Mouse (Mus musculus) small intestine, adult 2 months (tissue): ENCODE results near the gene Kat7. TPM values are rescaled to one million over a fixed set of nuclear protein-coding genes. Genes with fewer than 3 reads are reported as not detected.

Experiments
- H3K27ac ChIP-seq: fragments of 200-500 bp; 2 replicates; pipeline ENCODE4 v1.5.1; 2012; ENCODE audit warnings: low read depth, low read length, control low read depth, inconsistent platforms; ENCODE audit not compliant: insufficient read depth
- H3K27me3 ChIP-seq: fragments of 200-500 bp; 2 replicates; pipeline ENCODE4 v1.6.1; 2012; ENCODE audit warnings: mild to moderate bottlenecking, moderate library complexity, low read length, inconsistent platforms; ENCODE audit not compliant: control insufficient read depth, insufficient read depth
- H3K36me3 ChIP-seq: fragments of 200-500 bp; 2 replicates; pipeline ENCODE4 v1.6.1; 2012; ENCODE audit warnings: mild to moderate bottlenecking, low read length, control low read depth, inconsistent platforms; ENCODE audit not compliant: control insufficient read depth, insufficient read depth
- H3K4me1 ChIP-seq: fragments of 200-500 bp; 2 replicates; pipeline ENCODE4 v1.6.1; 2012; ENCODE audit warnings: low read length, inconsistent platforms, mixed read lengths; ENCODE audit not compliant: control insufficient read depth, insufficient read depth, insufficient read length
- H3K4me3 ChIP-seq: fragments of 200-500 bp; 2 replicates; pipeline ENCODE4 v1.5.1; 2012; ENCODE audit warnings: low read depth, mild to moderate bottlenecking, control low read depth, inconsistent platforms, low read length, moderate library complexity
- CTCF ChIP-seq: fragments of 200-500 bp; IDR thresholded peaks from 2 replicates; pipeline ENCODE4 v1.5.1; 2012; ENCODE audit warnings: low read depth, mild to moderate bottlenecking, control low read depth, inconsistent platforms, low read length, moderate library complexity, mixed read lengths; ENCODE audit not compliant: insufficient replicate concordance, insufficient read length; ENCODE audit errors: extremely low read depth
- POLR2A ChIP-seq: fragments of 200-500 bp; IDR thresholded peaks from 2 replicates; pipeline ENCODE4 v1.6.1; 2012; ENCODE audit warnings: low read depth, mild to moderate bottlenecking, control low read depth, inconsistent platforms, low read length, moderate library complexity
- WGBS: fragments of 180-500 bp; shearing (Covaris S2); methylation state at CpG from one replicate; pipeline ENCODE4 v1.1.7; 2018; 5-methylcytosine and 5-hydroxymethylcytosine counted together
- polyA plus RNA-seq: library from polyadenylated mRNA; depleted of rRNA; stranded (reverse); fragments of >200 nt; gene quantifications from 2 replicates; pipeline ENCODE4 v1.2.3, GENCODE M21; 2012

Kat7 gene
- polyA plus RNA-seq, 1 experiment, result 19.4 TPM

GRCm38 (mm10) chr11:95354228-95354944 lies 44.3 kb upstream of the Kat7 start:
- Histone ChIP-seq H3K36me3 (no peaks in the 10 kb centered on the region), H3K27me3 (no peaks in the 10 kb centered on the region), H3K4me1 (peaks cover 25% of the 10 kb centered on the region), H3K27ac (peak overlapping the region; percentile 73), H3K4me3 (no peak overlapping the region)
- WGBS, result 78% methylated on average over 14 of the region's 14 CpGs
- TF ChIP-seq CTCF, result no peak
- no peak for TF ChIP-seq POLR2A

GRCm38 (mm10) chr11:95353226-95353625 lies 43.2 kb upstream of the Kat7 start:
- WGBS, result 78% methylated on average over 9 of the region's 9 CpGs
- peaks cover 1% of the 10 kb centered on the region; the same call in 1 of the 2 replicates for H3K36me3 ChIP-seq
- no peak overlapping the region for H3K27ac ChIP-seq
- no peak overlapping the region for H3K4me3 ChIP-seq
- H3K4me1 ChIP-seq, result peaks cover 24% of the 10 kb centered on the region
- H3K27me3 ChIP-seq, result no peaks in the 10 kb centered on the region
- TF ChIP-seq POLR2A (no peak), CTCF (no peak)

GRCm38 (mm10) chr11:95352686-95353085 lies 42.6 kb upstream of the Kat7 start:
- H3K27me3 ChIP-seq, result no peaks in the 10 kb centered on the region
- WGBS, result 72% methylated on average over 2 of the region's 2 CpGs
- no peak overlapping the region for H3K27ac ChIP-seq
- TF ChIP-seq POLR2A (no peak), CTCF (no peak)
- H3K4me1 ChIP-seq, result peaks cover 23% of the 10 kb centered on the region
- no peak overlapping the region for H3K4me3 ChIP-seq
- peaks cover 1% of the 10 kb centered on the region; the same call in 1 of the 2 replicates for H3K36me3 ChIP-seq

GRCm38 (mm10) chr11:95350960-95351359 lies 40.9 kb upstream of the Kat7 start:
- Histone ChIP-seq H3K4me1 (peaks cover 14% of the 10 kb centered on the region), H3K4me3 (no peak overlapping the region), H3K27me3 (no peaks in the 10 kb centered on the region), H3K36me3 (peaks cover 1% of the 10 kb centered on the region; the same call in 1 of the 2 replicates), H3K27ac (peak overlapping the region; percentile 75)
- 27% methylated on average over 3 of the region's 3 CpGs for WGBS
- TF ChIP-seq CTCF, result no peak
- TF ChIP-seq POLR2A, result no peak

- no peak overlapping the region for H3K4me3 ChIP-seq
- peaks cover 11% of the 10 kb centered on the region for H3K4me1 ChIP-seq
- TF ChIP-seq POLR2A, result no peak
- H3K27ac ChIP-seq, result peak overlapping the region; percentile 22; the same call in 1 of the 2 replicates
- H3K36me3 ChIP-seq, result peaks cover 1% of the 10 kb centered on the region; the same call in 1 of the 2 replicates
- H3K27me3 ChIP-seq, result no peaks in the 10 kb centered on the region
- WGBS, result 25% methylated on average over 6 of the region's 6 CpGs
Observed at GRCm38 (mm10) chr11:95350289-95350688, 40.2 kb upstream of the Kat7 start.

- Histone ChIP-seq H3K4me1 (no peaks in the 10 kb centered on the region), H3K27ac (no peak overlapping the region), H3K27me3 (no peaks in the 10 kb centered on the region), H3K4me3 (no peak overlapping the region), H3K36me3 (peaks cover 1% of the 10 kb centered on the region; the same call in 1 of the 2 replicates)
- TF ChIP-seq CTCF, result no peak
- no peak for TF ChIP-seq POLR2A
- WGBS, result 54% methylated on average over 2 of the region's 2 CpGs
Observed at GRCm38 (mm10) chr11:95344181-95344580, 34.1 kb upstream of the Kat7 start.

- no peaks in the 10 kb centered on the region for H3K36me3 ChIP-seq
- WGBS, result 75% methylated on average over 4 of the region's 4 CpGs
- no peak overlapping the region for H3K27ac ChIP-seq
- TF ChIP-seq POLR2A (no peak), CTCF (no peak)
- no peaks in the 10 kb centered on the region; the same call in 1 of the 2 replicates for H3K4me1 ChIP-seq
- no peaks in the 10 kb centered on the region for H3K27me3 ChIP-seq
- H3K4me3 ChIP-seq, result no peak overlapping the region
Observed at GRCm38 (mm10) chr11:95343180-95343579, 33.1 kb upstream of the Kat7 start.
